Mouse (Mus musculus) MEL (cell line): Measurements from ENCODE around the gene Rhobtb3. TPM values are rescaled to one million over a fixed set of nuclear protein-coding genes. Genes with fewer than 3 reads are reported as not detected.

Source experiments
- DNase-seq: peaks from one replicate; pipeline ENCODE4 v3.0.0; 2011; ENCODE audit warnings: low read depth, low spot score
- H3K27ac ChIP-seq: 2 replicates; pipeline ENCODE4 v1.5.1; 2012; ENCODE audit warnings: low read depth, mild to moderate bottlenecking, control low read depth, low read length, moderate library complexity; ENCODE audit not compliant: control insufficient read depth
- H3K27me3 ChIP-seq, 2 experiments: fragments of 150-350 bp in 1 of 2; sonication (generic) in 1 of 2; 2 replicates each; pipeline ENCODE4 v1.6.1; 2012; ENCODE audit warnings: low read length in 2 of 2, mild to moderate bottlenecking in 2 of 2, improper control_type of control experiment in 1 of 2, moderate library complexity in 1 of 2; ENCODE audit not compliant: insufficient read depth in 2 of 2, control insufficient read depth in 1 of 2
- H3K36me3 ChIP-seq, 2 experiments: 2 replicates each; pipeline ENCODE4 v1.6.1; 2012 to 2014; ENCODE audit warnings: low read length in 2 of 2, improper control_type of control experiment in 1 of 2, inconsistent platforms in 1 of 2, mild to moderate bottlenecking in 1 of 2; ENCODE audit not compliant: insufficient read depth in 2 of 2, control insufficient read depth in 1 of 2
- H3K4me1 ChIP-seq, 2 experiments: fragments of 150-350 bp in 1 of 2; sonication (generic) in 1 of 2; 2 replicates each; pipeline ENCODE4 v1.6.1; 2012; ENCODE audit warnings: low read length in 2 of 2, improper control_type of control experiment in 1 of 2, mild to moderate bottlenecking in 1 of 2; ENCODE audit not compliant: insufficient read depth in 2 of 2, control insufficient read depth in 1 of 2
- H3K4me3 ChIP-seq, 2 experiments: fragments of 150-350 bp in 1 of 2; sonication (generic) in 1 of 2; 2 replicates each; pipeline ENCODE4 v1.5.1; 2012; ENCODE audit warnings: low read depth in 2 of 2, low read length in 2 of 2, mild to moderate bottlenecking in 2 of 2, moderate library complexity in 2 of 2, control low read depth in 1 of 2, improper control_type of control experiment in 1 of 2; ENCODE audit not compliant: control insufficient read depth in 1 of 2, insufficient read depth in 1 of 2
- H3K79me2 ChIP-seq: 2 replicates; pipeline ENCODE4 v1.6.1; 2012; ENCODE audit warnings: mild to moderate bottlenecking, low read length, moderate library complexity; ENCODE audit not compliant: control insufficient read depth, poor library complexity, insufficient read depth
- H3K9ac ChIP-seq: 2 replicates; pipeline ENCODE4 v1.6.1; 2012; ENCODE audit warnings: low read depth, mild to moderate bottlenecking, control low read depth, low read length, moderate library complexity; ENCODE audit not compliant: control insufficient read depth, poor library complexity, severe bottlenecking
- H3K9me3 ChIP-seq: fragments of 150-350 bp; sonication (generic); replicated peaks from 2 replicates; pipeline ENCODE4 v1.6.1; 2012; ENCODE audit warnings: mild to moderate bottlenecking, low read length, improper control_type of control experiment, moderate library complexity; ENCODE audit not compliant: insufficient read depth
- CHD1 ChIP-seq: IDR thresholded peaks from 2 replicates; pipeline ENCODE4 v1.6.1; 2012; ENCODE audit warnings: low read depth, mild to moderate bottlenecking, inconsistent platforms, low read length, improper control_type of control experiment
- CHD2 ChIP-seq: IDR thresholded peaks from 2 replicates; pipeline ENCODE4 v1.6.1; 2011; ENCODE audit warnings: low read length, improper control_type of control experiment
- CTCF ChIP-seq, 3 experiments: IDR thresholded peaks in 2 of 3; conservative IDR thresholded peaks in 1 of 3; 2 replicates each; pipeline ENCODE4 v1.5.1; 2011 to 2012; ENCODE audit warnings: low read length in 3 of 3, low read depth in 2 of 3, mild to moderate bottlenecking in 2 of 3, improper control_type of control experiment in 1 of 3, inconsistent platforms in 1 of 3, mixed read lengths in 1 of 3, moderate library complexity in 1 of 3; ENCODE audit not compliant: control insufficient read depth in 1 of 3, insufficient read depth in 1 of 3, poor library complexity in 1 of 3, severe bottlenecking in 1 of 3
- E2F4 ChIP-seq: IDR thresholded peaks from 2 replicates; pipeline ENCODE4 v1.6.1; 2011; ENCODE audit warnings: low read depth, low read length, improper control_type of control experiment, borderline replicate concordance
- ELF1 ChIP-seq: IDR thresholded peaks from 2 replicates; pipeline ENCODE4 v1.6.1; 2014; ENCODE audit warnings: low read depth, mild to moderate bottlenecking, inconsistent platforms, low read length, improper control_type of control experiment, moderate library complexity
- EP300 ChIP-seq, 2 experiments: IDR thresholded peaks; 2 replicates each; pipeline ENCODE4 v1.6.1; 2011; ENCODE audit warnings: improper control_type of control experiment in 2 of 2, low read length in 2 of 2, low read depth in 1 of 2, mild to moderate bottlenecking in 1 of 2
- ETS1 ChIP-seq: IDR thresholded peaks from 2 replicates; pipeline ENCODE4 v1.6.1; 2012; ENCODE audit warnings: low read depth, mild to moderate bottlenecking, inconsistent platforms, low read length, improper control_type of control experiment, moderate library complexity
- GATA1 ChIP-seq: IDR thresholded peaks from 2 replicates; pipeline ENCODE4 v1.6.1; 2011; ENCODE audit warnings: low read depth, low read length, improper control_type of control experiment
- HCFC1 ChIP-seq: IDR thresholded peaks from 2 replicates; pipeline ENCODE4 v1.6.1; 2012; ENCODE audit warnings: low read depth, mild to moderate bottlenecking, inconsistent platforms, low read length, improper control_type of control experiment, moderate library complexity
- JUND ChIP-seq: IDR thresholded peaks from 2 replicates; pipeline ENCODE4 v1.6.1; 2011; ENCODE audit warnings: low read depth, mild to moderate bottlenecking, improper control_type of control experiment, low read length
- KAT2A ChIP-seq: conservative IDR thresholded peaks from 2 replicates; pipeline ENCODE4 v1.6.1; 2012; ENCODE audit warnings: low read depth, low read length, improper control_type of control experiment, inconsistent platforms
- MAFK ChIP-seq: IDR thresholded peaks from 2 replicates; pipeline ENCODE4 v1.6.1; 2011; ENCODE audit warnings: low read depth, mild to moderate bottlenecking, low read length, improper control_type of control experiment, borderline replicate concordance
- MXI1 ChIP-seq: IDR thresholded peaks from 2 replicates; pipeline ENCODE4 v1.6.1; 2011; ENCODE audit warnings: mild to moderate bottlenecking, low read depth, low read length, improper control_type of control experiment
- MYB ChIP-seq: IDR thresholded peaks from 2 replicates; pipeline ENCODE4 v1.6.1; 2011; ENCODE audit warnings: mild to moderate bottlenecking, low read depth, low read length, improper control_type of control experiment
- MYC ChIP-seq: IDR thresholded peaks from 2 replicates; pipeline ENCODE4 v1.6.1; 2011; ENCODE audit warnings: low read depth, mild to moderate bottlenecking, low read length, improper control_type of control experiment, moderate library complexity
- NELFE ChIP-seq: IDR thresholded peaks from 2 replicates; pipeline ENCODE4 v1.6.1; 2011; ENCODE audit warnings: low read depth, low read length, improper control_type of control experiment
- POLR2AphosphoS5 ChIP-seq: IDR thresholded peaks from 2 replicates; pipeline ENCODE4 v1.6.1; 2012; ENCODE audit warnings: low read depth, borderline replicate concordance, mild to moderate bottlenecking, inconsistent platforms, low read length, moderate library complexity, mixed read lengths
- RAD21 ChIP-seq: IDR thresholded peaks from 2 replicates; pipeline ENCODE4 v1.6.1; 2011; ENCODE audit warnings: mild to moderate bottlenecking, low read depth, low read length, improper control_type of control experiment
- RCOR1 ChIP-seq: IDR thresholded peaks from 2 replicates; pipeline ENCODE4 v1.6.1; 2012; ENCODE audit warnings: low read depth, mild to moderate bottlenecking, inconsistent platforms, low read length, improper control_type of control experiment
- SIN3A ChIP-seq: IDR thresholded peaks from 2 replicates; pipeline ENCODE4 v1.6.1; 2012; ENCODE audit warnings: low read length, improper control_type of control experiment, inconsistent platforms
- TAL1 ChIP-seq: IDR thresholded peaks from 2 replicates; pipeline ENCODE4 v1.6.1; 2012; ENCODE audit warnings: mild to moderate bottlenecking, inconsistent platforms, low read length, moderate library complexity, mixed read lengths
- TBP ChIP-seq: IDR thresholded peaks from 2 replicates; pipeline ENCODE4 v1.8.0; 2011; ENCODE audit warnings: low read depth, low read length, improper control_type of control experiment
- TCF12 ChIP-seq: IDR thresholded peaks from 2 replicates; pipeline ENCODE4 v1.6.1; 2014; ENCODE audit warnings: low read depth, mild to moderate bottlenecking, inconsistent platforms, low read length, improper control_type of control experiment, moderate library complexity
- ZKSCAN1 ChIP-seq: IDR thresholded peaks from 2 replicates; pipeline ENCODE4 v1.6.1; 2012; ENCODE audit warnings: low read depth, mild to moderate bottlenecking, inconsistent platforms, low read length, improper control_type of control experiment, moderate library complexity
- ZMIZ1 ChIP-seq: IDR thresholded peaks from 2 replicates; pipeline ENCODE4 v1.6.1; 2012; ENCODE audit warnings: low read depth, mild to moderate bottlenecking, inconsistent platforms, low read length, improper control_type of control experiment, moderate library complexity
- ZNF384 ChIP-seq: IDR thresholded peaks from 2 replicates; pipeline ENCODE4 v1.6.1; 2012; ENCODE audit warnings: low read depth, mild to moderate bottlenecking, inconsistent platforms, low read length, improper control_type of control experiment
- polyA plus RNA-seq, 2 experiments: library from polyadenylated mRNA; stranded (reverse) in 1 of 2; unstranded in 1 of 2; fragments of >175 nt in 1 of 2; fragments of >200 nt in 1 of 2; gene quantifications; 2 replicates each; pipeline versions ENCODE4 v1.2.1 to v1.2.4; 2012; ENCODE audit warnings: low replicate concordance in 2 of 2, low read depth in 1 of 2; ENCODE audit not compliant: insufficient read length in 2 of 2, insufficient read depth in 1 of 2, missing spikeins in 1 of 2
- total RNA-seq: library from RNA; depleted of rRNA; stranded (reverse); fragments of 300-350 nt; gene quantifications from 2 replicates; pipeline ENCODE4 v1.2.3, GENCODE M21; 2012

The Rhobtb3 gene
- total and polyA plus RNA-seq, 3 experiments, result not detected

GRCm38 (mm10) chr13:75838506-75838905 is 105.2 kb downstream of the Rhobtb3 start:
- TF ChIP-seq TCF12, result no peak
- no peak for TF ChIP-seq MYB
- no peak for TF ChIP-seq ZNF384
- TF ChIP-seq POLR2AphosphoS5, result no peak
- no peak for TF ChIP-seq EP300 (IDR thresholded peaks at IDR 0.05; ENCODE audit: low read depth in 1 of 2, low read length in 2 of 2)
- TF ChIP-seq RAD21, result no peak
- no peak for TF ChIP-seq SIN3A
- no peak for TF ChIP-seq CTCF (IDR thresholded peaks at IDR 0.05 in 2 of 3, conservative IDR thresholded peaks at IDR 0.05 in 1 of 3; ENCODE audit: control insufficient read depth in 1 of 3, insufficient read depth in 1 of 3, low read depth in 2 of 3, low read length in 3 of 3, poor library complexity in 1 of 3, severe bottlenecking in 1 of 3)
- TF ChIP-seq ETS1, result no peak
- no peak for TF ChIP-seq TBP
- TF ChIP-seq MXI1, result no peak
- no peak for TF ChIP-seq HCFC1
- no peak for TF ChIP-seq RCOR1
- no peak for TF ChIP-seq ZMIZ1
- TF ChIP-seq NELFE, result no peak
- no peak for TF ChIP-seq JUND
- no peak for TF ChIP-seq CHD1
- TF ChIP-seq GATA1, result no peak
- TF ChIP-seq KAT2A, result no peak
- no peak for TF ChIP-seq ZKSCAN1
- Histone ChIP-seq H3K79me2 (no peaks in the 10 kb centered on the region; the same call in 1 of the 2 replicates), H3K27me3 (no peaks in the 10 kb centered on the region), H3K36me3 (peaks cover 0 to 8% of the 10 kb centered on the region in 2 experiments; a peak in 2 of 4 replicates), H3K27ac (no peak overlapping the region), H3K9me3 (no peaks in the 10 kb centered on the region), H3K4me3 (no peak overlapping the region), H3K4me1 (peaks cover 4 to 14% of the 10 kb centered on the region in 2 experiments), H3K9ac (no peak overlapping the region)
- no peak for DNase-seq

GRCm38 (mm10) chr13:75835461-75835860 is 108.3 kb downstream of the Rhobtb3 start:
- H3K27ac ChIP-seq, result no peak overlapping the region
- H3K79me2 ChIP-seq, result no peaks in the 10 kb centered on the region
- H3K9me3 ChIP-seq, result no peaks in the 10 kb centered on the region
- H3K4me1 ChIP-seq, result peaks cover 4 to 8% of the 10 kb centered on the region in 2 experiments
- no peak overlapping the region for H3K4me3 ChIP-seq
- no peaks in the 10 kb centered on the region; a peak in 1 of 4 replicates for H3K27me3 ChIP-seq
- TF ChIP-seq MAFK (no peak), MYB (no peak), E2F4 (no peak), TAL1 (no peak), TCF12 (no peak), MXI1 (no peak), ELF1 (no peak), CHD2 (no peak), MYC (no peak)
- TF ChIP-seq, all 39 proteins: peak for 0
- Histone ChIP-seq H3K36me3 (peaks cover 0 to 8% of the 10 kb centered on the region in 2 experiments; a peak in 2 of 4 replicates), H3K9ac (no peak overlapping the region)
- DNase-seq, result no peak
